In genomic region chr19:4828444-4829114, GRCm38 (mm10) we compare ENCODE assay signal across 12 mouse cellular contexts. TPM values are rescaled to one million over a fixed set of nuclear protein-coding genes. Genes with fewer than 3 reads are reported as not detected.
DNase-seq lines count a peak whose midpoint lies in the region; ATAC-seq lines count a peak whose summit lies in the region.
"Had no signal": no experiment of that assay in that cellular context is flagged by ENCODE, and none has a peak within 500 bp of the region (broad histone marks: within the 10 kb centered on the region; RNA-seq: fewer than 3 reads in every experiment).

No protein-coding gene starts in this region.

- H3K4me2 ChIP-seq in embryonic facial prominence, embryonic 14.5 days (ENCODE audit: low read depth, low read length) = no peak overlapping the region
- peak overlapping the region; percentile 33 for H3K4me2 ChIP-seq in kidney, embryonic 16.5 days (replicated peaks; ENCODE audit: low read depth, low read length)
- H3K4me2 ChIP-seq: embryonic facial prominence, embryonic 13.5 days had no signal

- no peaks in the 10 kb centered on the region for H3K27me3 ChIP-seq in embryonic facial prominence, embryonic 14.5 days (replicated peaks; ENCODE audit: control insufficient read depth, insufficient read depth, low read length)
- H3K27me3 ChIP-seq in kidney, embryonic 16.5 days (ENCODE audit: insufficient read depth, low read length) = no peaks in the 10 kb centered on the region
- H3K27me3 ChIP-seq: embryonic facial prominence, embryonic 13.5 days had no signal

- WGBS in embryonic facial prominence, embryonic 14.5 days = 51% methylated on average over 16 of the region's 16 CpGs
- 40% methylated on average over 16 of the region's 16 CpGs for WGBS in kidney, embryonic 16.5 days

- no peak overlapping the region for H3K27ac ChIP-seq in embryonic facial prominence, embryonic 14.5 days (replicated peaks; ENCODE audit: low read depth, low read length)
- H3K27ac ChIP-seq in kidney, embryonic 16.5 days (ENCODE audit: low read length) = no peak overlapping the region
- H3K27ac ChIP-seq: embryonic facial prominence, embryonic 13.5 days; layer of hippocampus, adult 2 months had no signal

- peak; percentile 7 for DNase-seq in embryo, embryonic 11 days
- DNase-seq in embryo, embryonic 9.5 days (ENCODE audit: extremely low spot score) = no peak
- DNase-seq in embryonic facial prominence, embryonic 14.5 days (ENCODE audit: low spot score) = peak; percentile 57
- peak; percentile 73 for DNase-seq in lung, postnatal 36 days
- DNase-seq in adipocyte (ENCODE audit: low spot score) = no peak
- DNase-seq in heart, postnatal 10 days = no peak

- peaks cover 51% of the 10 kb centered on the region for H3K36me3 ChIP-seq in embryonic facial prominence, embryonic 14.5 days (ENCODE audit: control insufficient read depth, insufficient read depth, low read length)
- peaks cover 8% of the 10 kb centered on the region for H3K36me3 ChIP-seq in kidney, embryonic 16.5 days (ENCODE audit: insufficient read depth, low read length)

- H3K9ac ChIP-seq in embryonic facial prominence, embryonic 14.5 days (ENCODE audit: low read depth, low read length) = no peak overlapping the region
- no peak overlapping the region for H3K9ac ChIP-seq in kidney, embryonic 16.5 days (replicated peaks; ENCODE audit: low read length)
- H3K9ac ChIP-seq: embryonic facial prominence, embryonic 13.5 days had no signal

- intact Hi-C loops in heart, postnatal 10 days (cut with DNase I) = no loop called here

- H3K9me3 ChIP-seq in embryonic facial prominence, embryonic 14.5 days (ENCODE audit: control insufficient read depth, low read length) = no peaks in the 10 kb centered on the region
- H3K9me3 ChIP-seq in kidney, embryonic 16.5 days (ENCODE audit: low read length) = no peaks in the 10 kb centered on the region
- H3K9me3 ChIP-seq: embryonic facial prominence, embryonic 13.5 days had no signal

- ATAC-seq in embryonic facial prominence, embryonic 14.5 days (ENCODE audit: low read depth) = peak; percentile 47
- ATAC-seq in kidney, embryonic 16.5 days (ENCODE audit: low FRiP score, low TSS enrichment) = no peak
- ATAC-seq in CD4-positive, CD25-positive, alpha-beta regulatory T cell, adult 4 months = no peak

- no peaks in the 10 kb centered on the region for H3K4me1 ChIP-seq in embryonic facial prominence, embryonic 14.5 days (ENCODE audit: control insufficient read depth, insufficient read depth, low read length)
- H3K4me1 ChIP-seq in kidney, embryonic 16.5 days (ENCODE audit: insufficient read depth, low read length) = no peaks in the 10 kb centered on the region

- H3K4me3 ChIP-seq in embryonic facial prominence, embryonic 14.5 days (ENCODE audit: low read depth, low read length) = no peak overlapping the region
- no peak overlapping the region; the same call in 1 of the 2 replicates for H3K4me3 ChIP-seq in kidney, embryonic 16.5 days (ENCODE audit: low read length)
- H3K4me3 ChIP-seq: embryonic facial prominence, embryonic 13.5 days; layer of hippocampus, adult 2 months had no signal

RNA-seq across cellular contexts. Expression of gene Ccs, which starts 10.6 kb away (rescaled TPM):
- polyA plus RNA-seq in embryonic facial prominence, embryonic 14.5 days (2014; fragmentation: Nextera tagmentation; extraction: Ambion mirVana) = 48.3 and 54.1 TPM in 2 replicates
- polyA plus RNA-seq in kidney, embryonic 16.5 days (2015; fragmentation: Nextera tagmentation; extraction: Ambion mirVana) = 73.0 and 82.1 TPM in 2 replicates
- 100 to 1,000 TPM; 137 to 175 TPM for polyA plus RNA-seq in CD4-positive, CD25-positive, alpha-beta regulatory T cell, adult 4 months (2017; shearing (Covaris generic))
- 10 to 100 TPM; 36.0 to 36.9 TPM for total RNA-seq in heart, postnatal 10 days (2021)

RNA-seq across cellular contexts. Expression of gene Ccdc87, which starts 10.6 kb away (rescaled TPM):
- polyA plus RNA-seq in embryonic facial prominence, embryonic 14.5 days (2014; fragmentation: Nextera tagmentation; extraction: Ambion mirVana) = 0.54 and 0.64 TPM in 2 replicates
- polyA plus RNA-seq in kidney, embryonic 16.5 days (2015; fragmentation: Nextera tagmentation; extraction: Ambion mirVana) = not detected in 2 replicates
- polyA plus RNA-seq in CD4-positive, CD25-positive, alpha-beta regulatory T cell, adult 4 months (2017; shearing (Covaris generic)) = not detected
- not detected for total RNA-seq in heart, postnatal 10 days (2021)
- total RNA-seq: megakaryocyte-erythroid progenitor cell, adult 5-6 weeks had no signal
- polyA plus RNA-seq: limb, embryonic 11.5 days had no signal

RNA-seq across cellular contexts. Expression of gene Rbm14, which starts 17.1 kb away (rescaled TPM):
- 61.5 and 65.3 TPM in 2 replicates for polyA plus RNA-seq in embryonic facial prominence, embryonic 14.5 days (2014; fragmentation: Nextera tagmentation; extraction: Ambion mirVana)
- 104 and 108 TPM in 2 replicates for polyA plus RNA-seq in kidney, embryonic 16.5 days (2015; fragmentation: Nextera tagmentation; extraction: Ambion mirVana)
- 10 to 100 TPM; 22.1 to 53.5 TPM for polyA plus RNA-seq in CD4-positive, CD25-positive, alpha-beta regulatory T cell, adult 4 months (2017; shearing (Covaris generic))
- 10 to 100 TPM; 33.8 to 34.6 TPM for total RNA-seq in heart, postnatal 10 days (2021)

RNA-seq across cellular contexts. Expression of gene Gm21992, which starts 17.2 kb away (rescaled TPM):
- polyA plus RNA-seq in embryonic facial prominence, embryonic 14.5 days (2014; fragmentation: Nextera tagmentation; extraction: Ambion mirVana) = 14.9 and 17.1 TPM in 2 replicates
- polyA plus RNA-seq in kidney, embryonic 16.5 days (2015; fragmentation: Nextera tagmentation; extraction: Ambion mirVana) = 30.4 and 41.6 TPM in 2 replicates
- 10 to 100 TPM; 29.3 to 43.9 TPM for polyA plus RNA-seq in CD4-positive, CD25-positive, alpha-beta regulatory T cell, adult 4 months (2017; shearing (Covaris generic))
- total RNA-seq in heart, postnatal 10 days (2021) = 10 to 100 TPM; 16.8 to 17.8 TPM

RNA-seq across cellular contexts. Expression of gene Ctsf, which starts 26.4 kb away (rescaled TPM):
- 44.1 and 50.4 TPM in 2 replicates for polyA plus RNA-seq in embryonic facial prominence, embryonic 14.5 days (2014; fragmentation: Nextera tagmentation; extraction: Ambion mirVana)
- 66.6 and 76.7 TPM in 2 replicates for polyA plus RNA-seq in kidney, embryonic 16.5 days (2015; fragmentation: Nextera tagmentation; extraction: Ambion mirVana)
- polyA plus RNA-seq in CD4-positive, CD25-positive, alpha-beta regulatory T cell, adult 4 months (2017; shearing (Covaris generic)) = 1 to 10 TPM; 2.0 to 4.8 TPM
- 10 to 100 TPM; 54.7 to 56.0 TPM for total RNA-seq in heart, postnatal 10 days (2021)

Comparison
In these comparisons a context has a peak if more than half of its experiments do, and no peak if none do; other contexts are left out.
1. DNase-seq: peak in embryo, embryonic 11 days (single experiment), embryonic facial prominence, embryonic 14.5 days (single experiment) and lung, postnatal 36 days (single experiment); none in embryo, embryonic 9.5 days (single experiment), adipocyte (single experiment) and heart, postnatal 10 days (0 of 2).